Mouse (Mus musculus) lung, adult 2 months (tissue): Measurements from ENCODE around the gene Pcsk4. TPM values are rescaled to one million over a fixed set of nuclear protein-coding genes. Genes with fewer than 3 reads are reported as not detected.

ENCODE experiments used
- DNase-seq: peaks from one replicate; pipeline ENCODE4 v3.0.0; 2022
- H3K4me1 ChIP-seq: fragments of 200-500 bp; 2 replicates; pipeline ENCODE4 v1.6.1; 2011; ENCODE audit warnings: low read length; ENCODE audit not compliant: control insufficient read depth, insufficient read depth
- H3K4me3 ChIP-seq: fragments of 200-500 bp; replicated peaks from 2 replicates; pipeline ENCODE3; 2011; ENCODE audit warnings: low read depth, mild to moderate bottlenecking, control low read depth, low read length; ENCODE audit errors: extremely low read depth
- CTCF ChIP-seq: fragments of 200-500 bp; IDR thresholded peaks from 2 replicates; pipeline ENCODE4 v1.5.1; 2011; ENCODE audit warnings: mild to moderate bottlenecking, low read length, control low read depth; ENCODE audit not compliant: insufficient read depth
- POLR2A ChIP-seq: fragments of 200-500 bp; IDR thresholded peaks from 2 replicates; pipeline ENCODE4 v1.6.1; 2011; ENCODE audit warnings: low read depth, mild to moderate bottlenecking, control low read depth, low read length, borderline replicate concordance; ENCODE audit errors: extremely low read depth
- WGBS: fragments of 180-500 bp; shearing (Covaris S2); methylation state at CpG from one replicate; pipeline ENCODE4 v1.1.7; 2018; 5-methylcytosine and 5-hydroxymethylcytosine counted together
- polyA plus RNA-seq: library from polyadenylated mRNA; depleted of rRNA; stranded (reverse); fragments of >200 nt; gene quantifications from 2 replicates; pipeline ENCODE4 v1.2.3, GENCODE M21; 2012

Pcsk4 gene
- polyA plus RNA-seq, 1 experiment = 10.4 TPM

DNA sequence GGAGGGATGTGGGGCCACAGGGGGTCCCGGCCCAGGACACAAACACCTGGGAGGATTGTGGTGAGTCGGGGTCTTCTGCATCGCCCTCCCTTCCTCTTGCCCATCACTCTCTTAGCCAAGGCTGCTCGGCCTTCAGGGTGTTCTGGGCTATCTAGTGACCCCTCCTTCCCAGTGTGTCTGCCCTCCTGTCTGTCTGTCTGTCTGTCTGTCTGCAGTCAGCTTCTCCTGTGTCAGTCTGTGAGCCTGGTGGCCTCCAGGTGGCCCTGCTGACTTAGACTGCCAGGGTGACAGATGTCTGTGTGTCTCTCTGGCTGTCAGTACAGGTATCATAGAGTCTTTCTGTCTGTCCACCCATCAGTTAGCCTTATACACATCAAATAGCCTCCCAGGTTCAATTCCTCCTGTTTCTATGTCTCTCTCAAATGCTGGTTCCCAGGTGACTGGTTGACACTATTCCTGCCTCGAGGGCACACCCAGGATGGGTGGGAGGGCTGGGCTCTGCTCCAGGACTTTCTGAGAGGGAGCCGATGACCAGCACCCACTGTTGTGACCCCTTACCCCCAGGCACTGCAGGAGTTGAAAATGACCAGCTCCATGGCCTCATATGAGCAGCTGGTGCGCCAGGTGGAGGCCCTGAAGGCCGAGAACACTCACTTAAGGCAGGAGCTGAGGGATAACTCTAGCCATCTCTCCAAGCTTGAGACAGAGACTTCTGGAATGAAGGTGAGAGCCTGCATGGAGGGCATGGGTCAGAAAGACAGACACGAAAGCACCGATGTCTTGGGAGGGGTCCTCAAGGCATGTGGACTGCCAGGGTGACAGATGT, 27.8 kb downstream of the Pcsk4 start:
- WGBS = 67% methylated on average over 10 of the region's 10 CpGs
- TF ChIP-seq POLR2A (no peak), CTCF (no peak)

DNA sequence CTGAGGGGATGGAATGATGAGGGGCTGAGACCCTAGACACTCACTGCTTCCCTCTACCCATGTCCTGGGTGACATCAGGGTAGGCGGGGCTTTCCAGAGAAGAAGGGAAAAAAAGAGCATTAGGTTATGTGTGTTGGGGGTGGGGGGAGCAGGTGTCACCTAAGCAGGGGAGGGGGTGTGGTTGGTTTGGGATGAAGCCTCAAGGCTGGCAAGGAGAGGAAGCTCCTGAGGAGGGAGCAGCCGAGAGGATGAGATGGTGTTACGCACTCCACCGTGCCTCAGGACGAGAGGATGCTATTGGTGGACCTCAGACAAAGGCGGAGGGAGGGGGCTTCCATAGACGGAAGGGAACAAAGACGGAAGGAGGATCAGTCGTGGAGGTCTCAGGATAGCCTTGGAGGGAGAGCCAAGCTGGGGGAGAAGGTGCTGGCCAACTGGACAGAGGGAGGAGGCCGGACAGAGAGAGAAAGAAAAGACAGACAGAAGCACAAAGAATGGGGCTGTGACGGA, 28.6 kb downstream of the Pcsk4 start:
- H3K4me3 ChIP-seq = no peak overlapping the region
- H3K4me1 ChIP-seq = no peaks in the 10 kb centered on the region
- TF ChIP-seq CTCF (no peak), POLR2A (no peak)
- no peak for DNase-seq
- whole genome bisulfite sequencing = 40% methylated on average over 11 of the region's 11 CpGs

More for the DNA sequence above, 27.8 kb downstream of the Pcsk4 start:
- DNase-seq = no peak
- H3K4me3 ChIP-seq = no peak overlapping the region
- no peaks in the 10 kb centered on the region for H3K4me1 ChIP-seq

DNA sequence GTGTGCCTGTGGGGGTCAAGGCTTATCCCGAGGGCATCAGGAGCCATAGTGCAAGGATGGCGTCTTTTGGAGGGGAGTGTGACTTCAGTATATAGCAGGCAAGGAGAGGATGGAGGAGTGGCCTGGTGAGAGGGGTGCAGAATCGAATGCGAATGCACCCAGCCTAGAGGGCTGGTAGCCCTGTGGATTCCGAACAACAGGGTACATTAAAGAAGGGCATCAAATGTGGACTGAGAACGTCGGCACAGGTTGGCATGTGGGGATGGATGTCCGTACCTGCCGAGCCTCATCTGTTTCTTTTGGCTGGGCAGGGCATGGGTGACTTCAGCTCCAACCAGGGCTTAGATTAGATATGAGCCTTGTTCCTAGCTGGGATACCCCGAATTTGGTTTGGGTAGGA, 29.5 kb downstream of the Pcsk4 start:
- TF ChIP-seq CTCF (no peak), POLR2A (no peak)
- 51% methylated on average over 10 of the region's 10 CpGs for WGBS
- no peak overlapping the region for H3K4me3 ChIP-seq
- peaks cover 3% of the 10 kb centered on the region; the same call in 1 of the 2 replicates for H3K4me1 ChIP-seq
- no peak for DNase-seq

DNA sequence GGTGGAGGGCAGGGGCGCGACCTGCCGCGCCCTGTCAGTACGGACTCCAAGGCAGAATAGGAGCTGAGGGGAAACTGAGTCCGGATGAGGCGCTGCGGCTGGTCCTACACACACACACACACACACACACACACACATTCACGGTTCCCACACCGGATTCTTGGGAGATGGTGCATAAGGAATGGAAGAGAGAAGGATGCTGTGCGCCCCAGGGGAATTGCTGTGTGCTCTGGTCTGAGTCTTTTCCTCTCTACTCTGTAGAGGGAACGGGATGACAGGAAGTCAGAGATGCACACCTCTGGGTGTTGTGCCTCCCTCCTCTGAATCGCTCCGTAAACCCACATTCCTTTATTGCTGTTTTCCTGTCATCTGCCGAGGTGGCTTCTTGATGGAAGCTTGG, 30.0 kb downstream of the Pcsk4 start:
- 25% methylated on average over 15 of the region's 15 CpGs for WGBS
- no peak for DNase-seq
- Histone ChIP-seq H3K4me3 (no peak overlapping the region), H3K4me1 (peaks cover 3% of the 10 kb centered on the region; the same call in 1 of the 2 replicates)
- TF ChIP-seq CTCF = no peak
- TF ChIP-seq POLR2A = no peak

DNA sequence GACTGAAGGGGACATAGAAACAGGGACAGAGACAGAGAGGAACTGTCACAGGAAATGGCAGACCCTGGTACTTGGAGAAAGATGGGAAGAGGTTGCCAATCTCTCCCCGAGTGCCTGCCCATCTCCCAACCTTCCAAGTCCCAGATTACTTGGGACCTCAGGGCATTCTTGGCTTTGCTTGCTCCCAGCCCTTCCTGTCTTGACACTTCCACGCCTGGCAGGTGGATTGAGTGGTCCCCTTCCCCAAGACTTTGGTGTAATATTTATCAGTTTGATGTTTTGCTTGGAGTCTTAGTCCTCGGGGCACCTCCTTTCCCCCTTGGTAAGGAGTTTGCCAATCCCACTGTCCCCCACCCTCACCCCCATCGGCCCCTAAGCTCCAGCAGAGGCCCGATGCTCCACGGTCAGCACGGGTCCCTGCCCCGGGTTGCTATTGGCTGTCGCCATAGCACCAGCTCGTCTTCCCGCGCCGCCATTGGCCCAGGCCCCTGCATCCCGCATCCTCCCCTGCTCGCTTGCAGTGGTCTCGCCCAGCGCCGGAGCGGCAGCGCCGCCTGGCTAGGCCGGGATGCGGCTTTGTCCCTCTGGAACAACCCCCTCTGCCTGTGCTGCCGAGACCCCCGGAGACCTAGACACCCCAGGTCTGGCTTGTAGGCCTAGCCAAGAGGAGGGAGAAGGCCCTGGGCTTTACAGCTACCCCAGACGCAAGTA, 30.6 kb downstream of the Pcsk4 start:
- Histone ChIP-seq H3K4me1 (peaks cover 3% of the 10 kb centered on the region; the same call in 1 of the 2 replicates), H3K4me3 (no peak overlapping the region)
- DNase-seq = no peak
- no peak for TF ChIP-seq CTCF
- no peak for TF ChIP-seq POLR2A
- 16% methylated on average over 26 of the region's 26 CpGs for WGBS

DNA sequence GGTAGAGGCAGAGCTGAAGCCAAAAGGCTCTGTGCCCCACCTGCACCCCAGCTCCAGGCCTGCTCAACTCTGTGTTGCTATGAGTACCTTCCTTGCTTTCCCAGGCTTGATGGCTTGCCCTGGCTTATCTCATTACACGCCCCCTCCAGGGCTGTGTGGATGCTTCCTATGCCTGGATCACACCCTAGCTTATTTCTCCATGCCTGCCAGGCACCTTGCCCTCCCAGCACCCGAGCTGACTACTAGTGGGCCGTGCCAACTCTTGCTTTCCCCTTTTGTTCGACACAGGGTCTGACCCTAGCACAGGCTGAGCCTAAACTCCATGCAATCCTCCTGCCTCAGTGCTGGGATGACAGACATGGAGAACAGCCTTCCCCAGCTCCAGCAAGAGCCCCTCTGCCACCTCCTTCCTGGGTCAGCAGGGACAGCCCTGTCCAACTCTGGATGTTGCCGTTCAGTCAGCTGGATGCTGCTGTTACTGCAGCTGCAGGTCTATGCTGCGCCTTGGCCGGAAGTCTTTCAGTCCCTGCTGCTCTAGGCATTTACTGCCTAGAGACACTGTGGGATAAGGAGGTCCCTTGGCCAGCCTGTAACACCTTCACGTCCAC, 31.7 kb downstream of the Pcsk4 start:
- 62% methylated on average over 8 of the region's 8 CpGs for WGBS
- H3K4me3 ChIP-seq = no peak overlapping the region
- DNase-seq = no peak

DNA sequence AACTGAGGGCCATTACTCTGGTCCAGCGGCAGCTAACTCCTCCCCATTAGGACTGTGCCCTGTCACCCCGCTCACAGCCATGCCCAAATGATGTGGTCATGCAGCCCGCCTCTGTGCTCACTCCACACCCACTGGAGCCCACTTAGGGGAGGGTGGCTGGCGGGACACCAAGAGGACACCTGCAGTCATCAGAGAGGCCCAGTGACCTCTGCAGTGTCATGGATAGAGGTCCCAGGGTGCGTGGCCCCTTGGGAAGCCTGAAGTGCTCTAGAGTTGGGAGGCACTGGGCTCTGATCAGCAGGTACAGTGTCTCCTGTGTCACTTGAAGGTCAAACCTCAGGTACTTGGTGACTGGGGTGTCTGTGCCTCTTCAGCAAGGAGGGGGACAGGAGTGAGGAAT, 32.5 kb downstream of the Pcsk4 start:
- TF ChIP-seq CTCF = no peak
- TF ChIP-seq POLR2A = no peak
- peaks cover 3% of the 10 kb centered on the region; the same call in 1 of the 2 replicates for H3K4me1 ChIP-seq
- 76% methylated on average over 5 of the region's 5 CpGs for WGBS
- no peak for DNase-seq
- H3K4me3 ChIP-seq = no peak overlapping the region

More for the DNA sequence above, 31.7 kb downstream of the Pcsk4 start:
- H3K4me1 ChIP-seq = peaks cover 3% of the 10 kb centered on the region; the same call in 1 of the 2 replicates
- no peak for TF ChIP-seq POLR2A
- TF ChIP-seq CTCF = no peak

DNA sequence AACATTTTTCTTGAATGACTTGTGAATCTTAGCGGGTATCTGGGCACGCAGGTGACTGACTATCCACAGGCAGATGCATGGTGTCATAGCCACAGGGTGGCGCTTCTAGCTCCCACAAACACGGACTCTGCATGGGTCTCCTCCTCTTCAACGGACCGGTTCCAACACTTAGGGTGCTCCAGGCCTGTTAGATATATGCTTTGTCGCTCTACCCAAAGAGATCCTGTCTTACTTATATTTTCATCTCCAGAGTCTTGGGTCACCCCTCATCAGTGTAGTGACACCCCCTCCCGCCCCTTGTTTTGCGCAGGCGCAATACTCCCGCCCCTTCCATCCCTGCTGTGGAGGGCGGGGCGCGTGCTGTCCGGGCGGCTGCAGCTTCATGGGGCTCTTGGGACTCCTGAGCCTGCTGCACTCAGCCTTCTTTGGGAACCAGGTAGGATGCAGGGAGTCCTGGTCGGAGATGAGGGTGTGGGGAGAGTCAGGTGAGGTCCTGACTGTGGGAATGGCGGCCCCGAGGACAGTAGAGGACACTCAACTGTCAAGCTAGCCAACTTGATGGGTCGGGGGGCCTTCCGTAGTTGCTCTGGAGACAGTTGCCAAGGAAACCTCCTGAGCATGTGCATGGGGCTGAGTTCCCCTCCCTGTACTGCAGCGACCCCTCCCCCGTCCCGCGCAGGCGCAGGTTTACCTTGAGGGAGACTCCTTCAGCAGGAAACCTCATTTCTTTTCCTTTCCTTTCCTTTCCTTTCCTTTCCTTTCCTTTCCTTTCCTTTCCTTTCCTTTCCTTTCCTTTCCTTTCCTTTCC, 33.5 kb downstream of the Pcsk4 start, which contains the start of gene Apc2:
TSS of gene Apc2 (plus strand) at position 360 of the 808 bp plus-strand sequence.
- WGBS = 2% methylated on average over 26 of the region's 26 CpGs
- TF ChIP-seq POLR2A (no peak), CTCF (peak; percentile 79)
- peaks cover 3% of the 10 kb centered on the region; the same call in 1 of the 2 replicates for H3K4me1 ChIP-seq
- H3K4me3 ChIP-seq = peak within 1 kb of the TSS; percentile 50
- peak; percentile 74 for DNase-seq

DNA sequence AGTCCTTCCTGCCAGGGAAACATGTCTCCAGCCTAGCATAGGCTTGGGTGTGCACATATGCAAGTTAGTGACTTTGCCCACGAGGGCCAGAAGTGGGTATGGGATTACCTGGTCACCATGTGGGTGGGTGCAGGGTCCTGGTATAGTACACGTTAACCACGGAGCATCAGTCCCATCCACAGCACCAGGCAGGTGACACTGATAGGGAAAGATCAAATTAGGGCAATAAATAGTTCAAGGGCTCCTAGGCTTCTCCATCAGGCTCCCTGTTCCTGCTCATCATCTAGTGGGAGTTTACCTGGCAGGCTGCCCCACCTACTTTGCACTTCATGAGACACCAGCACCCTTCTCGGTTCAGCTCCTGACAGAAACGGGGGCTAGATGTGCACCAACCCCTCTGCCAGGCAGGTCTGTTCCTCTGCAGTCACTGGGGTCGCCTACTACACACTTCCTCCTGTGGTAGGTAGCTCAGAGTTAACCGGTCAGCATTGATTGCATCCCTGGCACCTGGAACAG, 34.5 kb downstream of the Pcsk4 start:
- TF ChIP-seq CTCF (no peak), POLR2A (no peak)
- 50% methylated on average over 7 of the region's 7 CpGs for WGBS
- Histone ChIP-seq H3K4me3 (no peak overlapping the region), H3K4me1 (peaks cover 3% of the 10 kb centered on the region; the same call in 1 of the 2 replicates)
- no peak for DNase-seq
